Mouse (Mus musculus) MEL (cell line): ENCODE data around the gene Ablim1. TPM values are rescaled to one million over a fixed set of nuclear protein-coding genes. Genes with fewer than 3 reads are reported as not detected.

Experiments
- DNase-seq: peaks from one replicate; pipeline ENCODE4 v3.0.0; 2011; ENCODE audit warnings: low read depth, low spot score
- H3K27ac ChIP-seq: 2 replicates; pipeline ENCODE4 v1.5.1; 2012; ENCODE audit warnings: low read depth, mild to moderate bottlenecking, control low read depth, low read length, moderate library complexity; ENCODE audit not compliant: control insufficient read depth
- H3K27me3 ChIP-seq, 2 experiments: fragments of 150-350 bp in 1 of 2; sonication (generic) in 1 of 2; 2 replicates each; pipeline ENCODE4 v1.6.1; 2012; ENCODE audit warnings: low read length in 2 of 2, mild to moderate bottlenecking in 2 of 2, improper control_type of control experiment in 1 of 2, moderate library complexity in 1 of 2; ENCODE audit not compliant: insufficient read depth in 2 of 2, control insufficient read depth in 1 of 2
- H3K36me3 ChIP-seq, 2 experiments: 2 replicates each; pipeline ENCODE4 v1.6.1; 2012 to 2014; ENCODE audit warnings: low read length in 2 of 2, improper control_type of control experiment in 1 of 2, inconsistent platforms in 1 of 2, mild to moderate bottlenecking in 1 of 2; ENCODE audit not compliant: insufficient read depth in 2 of 2, control insufficient read depth in 1 of 2
- H3K4me1 ChIP-seq, 2 experiments: fragments of 150-350 bp in 1 of 2; sonication (generic) in 1 of 2; 2 replicates each; pipeline ENCODE4 v1.6.1; 2012; ENCODE audit warnings: low read length in 2 of 2, improper control_type of control experiment in 1 of 2, mild to moderate bottlenecking in 1 of 2; ENCODE audit not compliant: insufficient read depth in 2 of 2, control insufficient read depth in 1 of 2
- H3K4me3 ChIP-seq, 2 experiments: fragments of 150-350 bp in 1 of 2; sonication (generic) in 1 of 2; 2 replicates each; pipeline ENCODE4 v1.5.1; 2012; ENCODE audit warnings: low read depth in 2 of 2, low read length in 2 of 2, mild to moderate bottlenecking in 2 of 2, moderate library complexity in 2 of 2, control low read depth in 1 of 2, improper control_type of control experiment in 1 of 2; ENCODE audit not compliant: control insufficient read depth in 1 of 2, insufficient read depth in 1 of 2
- H3K79me2 ChIP-seq: 2 replicates; pipeline ENCODE4 v1.6.1; 2012; ENCODE audit warnings: mild to moderate bottlenecking, low read length, moderate library complexity; ENCODE audit not compliant: control insufficient read depth, poor library complexity, insufficient read depth
- H3K9ac ChIP-seq: 2 replicates; pipeline ENCODE4 v1.6.1; 2012; ENCODE audit warnings: low read depth, mild to moderate bottlenecking, control low read depth, low read length, moderate library complexity; ENCODE audit not compliant: control insufficient read depth, poor library complexity, severe bottlenecking
- H3K9me3 ChIP-seq: fragments of 150-350 bp; sonication (generic); replicated peaks from 2 replicates; pipeline ENCODE4 v1.6.1; 2012; ENCODE audit warnings: mild to moderate bottlenecking, low read length, improper control_type of control experiment, moderate library complexity; ENCODE audit not compliant: insufficient read depth
- BHLHE40 ChIP-seq: IDR thresholded peaks from 2 replicates; pipeline ENCODE4 v1.6.1; 2012; ENCODE audit warnings: low read depth, mild to moderate bottlenecking, inconsistent platforms, low read length, improper control_type of control experiment, borderline replicate concordance
- CHD2 ChIP-seq: IDR thresholded peaks from 2 replicates; pipeline ENCODE4 v1.6.1; 2011; ENCODE audit warnings: low read length, improper control_type of control experiment
- E2F4 ChIP-seq: IDR thresholded peaks from 2 replicates; pipeline ENCODE4 v1.6.1; 2011; ENCODE audit warnings: low read depth, low read length, improper control_type of control experiment, borderline replicate concordance
- ETS1 ChIP-seq: IDR thresholded peaks from 2 replicates; pipeline ENCODE4 v1.6.1; 2012; ENCODE audit warnings: low read depth, mild to moderate bottlenecking, inconsistent platforms, low read length, improper control_type of control experiment, moderate library complexity
- GABPA ChIP-seq: IDR thresholded peaks from 2 replicates; pipeline ENCODE4 v1.6.1; 2012; ENCODE audit warnings: low read depth, mild to moderate bottlenecking, inconsistent platforms, low read length, improper control_type of control experiment, moderate library complexity
- GATA1 ChIP-seq: IDR thresholded peaks from 2 replicates; pipeline ENCODE4 v1.6.1; 2011; ENCODE audit warnings: low read depth, low read length, improper control_type of control experiment
- JUND ChIP-seq: IDR thresholded peaks from 2 replicates; pipeline ENCODE4 v1.6.1; 2011; ENCODE audit warnings: low read depth, mild to moderate bottlenecking, improper control_type of control experiment, low read length
- KAT2A ChIP-seq: conservative IDR thresholded peaks from 2 replicates; pipeline ENCODE4 v1.6.1; 2012; ENCODE audit warnings: low read depth, low read length, improper control_type of control experiment, inconsistent platforms
- MAZ ChIP-seq: IDR thresholded peaks from 2 replicates; pipeline ENCODE4 v1.6.1; 2012; ENCODE audit warnings: low read depth, mild to moderate bottlenecking, inconsistent platforms, low read length, improper control_type of control experiment
- MYB ChIP-seq: IDR thresholded peaks from 2 replicates; pipeline ENCODE4 v1.6.1; 2011; ENCODE audit warnings: mild to moderate bottlenecking, low read depth, low read length, improper control_type of control experiment
- MYC ChIP-seq: IDR thresholded peaks from 2 replicates; pipeline ENCODE4 v1.6.1; 2011; ENCODE audit warnings: low read depth, mild to moderate bottlenecking, low read length, improper control_type of control experiment, moderate library complexity
- NELFE ChIP-seq: IDR thresholded peaks from 2 replicates; pipeline ENCODE4 v1.6.1; 2011; ENCODE audit warnings: low read depth, low read length, improper control_type of control experiment
- NRF1 ChIP-seq: IDR thresholded peaks from 2 replicates; pipeline ENCODE4 v1.6.1; 2014; ENCODE audit warnings: low read depth, mild to moderate bottlenecking, inconsistent platforms, low read length, improper control_type of control experiment, moderate library complexity; ENCODE audit not compliant: poor library complexity, insufficient read depth, severe bottlenecking
- POLR2AphosphoS2 ChIP-seq: IDR thresholded peaks from 2 replicates; pipeline ENCODE4 v1.6.1; 2011; ENCODE audit warnings: low read length, improper control_type of control experiment
- RCOR1 ChIP-seq: IDR thresholded peaks from 2 replicates; pipeline ENCODE4 v1.6.1; 2012; ENCODE audit warnings: low read depth, mild to moderate bottlenecking, inconsistent platforms, low read length, improper control_type of control experiment
- TBP ChIP-seq: IDR thresholded peaks from 2 replicates; pipeline ENCODE4 v1.8.0; 2011; ENCODE audit warnings: low read depth, low read length, improper control_type of control experiment
- USF1 ChIP-seq: IDR thresholded peaks from 2 replicates; pipeline ENCODE4 v1.6.1; 2014; ENCODE audit warnings: low read depth, mild to moderate bottlenecking, inconsistent platforms, low read length, improper control_type of control experiment, moderate library complexity
- ZC3H11A ChIP-seq: IDR thresholded peaks from 2 replicates; pipeline ENCODE4 v1.6.1; 2012; ENCODE audit warnings: low read depth, mild to moderate bottlenecking, inconsistent platforms, low read length, improper control_type of control experiment
- polyA plus RNA-seq, 2 experiments: library from polyadenylated mRNA; stranded (reverse) in 1 of 2; unstranded in 1 of 2; fragments of >175 nt in 1 of 2; fragments of >200 nt in 1 of 2; gene quantifications; 2 replicates each; pipeline versions ENCODE4 v1.2.1 to v1.2.4; 2012; ENCODE audit warnings: low replicate concordance in 2 of 2, low read depth in 1 of 2; ENCODE audit not compliant: insufficient read length in 2 of 2, insufficient read depth in 1 of 2, missing spikeins in 1 of 2
- total RNA-seq: library from RNA; depleted of rRNA; stranded (reverse); fragments of 300-350 nt; gene quantifications from 2 replicates; pipeline ENCODE4 v1.2.3, GENCODE M21; 2012

The Ablim1 gene
- total and polyA plus RNA-seq, 3 experiments, result not detected

DNA sequence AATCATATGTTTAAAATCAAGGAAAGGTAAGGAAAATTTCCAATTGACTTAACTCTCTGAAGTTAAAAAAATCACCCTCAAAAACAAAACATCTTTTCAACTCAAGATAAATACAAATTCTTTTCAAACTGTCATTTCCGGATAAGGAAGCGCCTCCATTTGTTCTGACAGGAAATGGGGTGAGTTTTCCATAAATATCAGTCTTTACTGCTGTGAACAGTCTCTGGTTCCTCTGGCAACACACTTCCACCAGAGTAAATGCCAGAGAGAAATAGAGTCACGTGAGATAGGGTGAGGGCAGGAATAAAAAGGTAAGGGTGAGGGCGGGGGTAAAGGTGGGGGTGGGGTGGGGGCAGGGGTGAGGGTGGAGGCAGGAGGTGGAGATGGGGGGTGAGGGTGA is 189.8 kb downstream of the Ablim1 start:
- DNase-seq, result no peak
- no peak overlapping the region for H3K9ac ChIP-seq
- no peak for TF ChIP-seq KAT2A
- no peak for TF ChIP-seq RCOR1
- TF ChIP-seq, all 39 proteins: peak for 0
- Histone ChIP-seq H3K79me2 (no peaks in the 10 kb centered on the region), H3K4me3 (no peak overlapping the region), H3K36me3 (no peaks in the 10 kb centered on the region), H3K9me3 (no peaks in the 10 kb centered on the region), H3K27me3 (no peaks in the 10 kb centered on the region; a peak in 1 of 4 replicates), H3K4me1 (no peaks in the 10 kb centered on the region), H3K27ac (no peak overlapping the region)

DNA sequence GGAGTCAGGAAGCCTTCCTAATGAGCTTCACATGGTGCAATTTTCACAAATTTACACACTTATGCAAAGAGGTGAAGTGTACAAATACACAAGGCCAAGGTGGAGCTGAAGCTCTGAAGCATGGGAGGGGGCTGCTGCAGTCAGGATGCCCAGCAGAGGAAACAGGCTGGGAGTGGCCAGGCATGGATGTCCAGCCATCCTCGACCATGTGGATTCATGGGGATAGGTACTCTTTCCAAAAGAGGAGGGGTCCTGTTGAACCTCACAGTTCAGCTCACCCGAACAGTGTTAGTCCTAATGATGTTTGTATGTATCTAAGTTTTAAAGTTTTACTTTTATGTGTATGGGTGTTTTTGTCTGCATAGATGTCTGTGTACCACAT is 190.6 kb downstream of the Ablim1 start:
- no peak overlapping the region for H3K4me3 ChIP-seq
- H3K27ac ChIP-seq, result no peak overlapping the region
- no peak overlapping the region for H3K9ac ChIP-seq
- TF ChIP-seq MYC, result no peak
- TF ChIP-seq TBP, result no peak
- TF ChIP-seq CHD2, result no peak
- TF ChIP-seq JUND, result no peak
- no peak for TF ChIP-seq ETS1
- no peak for TF ChIP-seq USF1
- no peak for TF ChIP-seq BHLHE40
- H3K4me1 ChIP-seq, result no peaks in the 10 kb centered on the region
- no peak for DNase-seq
- no peaks in the 10 kb centered on the region for H3K79me2 ChIP-seq
- H3K9me3 ChIP-seq, result no peaks in the 10 kb centered on the region
- H3K36me3 ChIP-seq, result no peaks in the 10 kb centered on the region
- H3K27me3 ChIP-seq, result no peaks in the 10 kb centered on the region; a peak in 1 of 4 replicates

DNA sequence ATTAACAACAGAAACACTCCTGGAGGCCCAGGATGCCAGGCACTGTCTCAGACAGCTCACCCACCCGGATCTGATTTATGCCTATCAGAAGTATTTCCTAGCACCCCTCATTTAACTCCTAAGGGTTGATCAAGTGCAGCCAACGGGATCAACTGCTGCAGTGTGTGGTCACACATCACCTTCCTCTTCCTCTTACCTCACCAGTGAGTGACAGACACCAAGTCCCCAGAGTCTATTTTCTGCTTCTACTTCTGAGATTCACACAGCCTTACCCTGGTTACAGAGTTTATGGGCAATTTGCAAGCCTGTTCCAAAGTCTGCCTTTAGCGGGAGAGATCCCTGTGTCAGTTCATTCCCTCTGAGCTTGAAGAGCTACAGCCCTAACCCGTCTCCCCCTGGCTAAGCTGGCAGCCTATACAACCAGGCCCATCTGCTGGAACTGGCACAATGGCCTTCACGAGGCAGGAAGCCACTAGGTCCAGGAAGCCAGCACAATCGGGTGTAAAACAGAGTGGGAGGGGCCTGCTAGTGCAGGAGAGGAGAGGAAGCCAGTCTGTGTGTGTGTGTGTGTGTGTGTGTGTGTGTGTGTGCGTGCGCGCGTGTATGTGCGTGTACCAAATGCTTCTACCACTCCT is 191.1 kb downstream of the Ablim1 start:
- Histone ChIP-seq H3K4me1 (no peaks in the 10 kb centered on the region), H3K9ac (no peak overlapping the region), H3K9me3 (no peaks in the 10 kb centered on the region), H3K27me3 (no peaks in the 10 kb centered on the region; a peak in 1 of 4 replicates), H3K27ac (no peak overlapping the region), H3K36me3 (no peaks in the 10 kb centered on the region), H3K79me2 (no peaks in the 10 kb centered on the region), H3K4me3 (no peak overlapping the region)
- no peak for DNase-seq
- TF ChIP-seq RCOR1, result no peak
- TF ChIP-seq MAZ, result no peak
- no peak for TF ChIP-seq E2F4
- TF ChIP-seq ZC3H11A, result no peak
- no peak for TF ChIP-seq NELFE
- no peak for TF ChIP-seq NRF1
- TF ChIP-seq POLR2AphosphoS2, result no peak
- no peak for TF ChIP-seq GATA1
- no peak for TF ChIP-seq USF1
- no peak for TF ChIP-seq GABPA
- no peak for TF ChIP-seq MYB
